Mouse (Mus musculus) adrenal gland, postnatal 10 days (tissue): ENCODE results near the gene Cdca3. TPM values are rescaled to one million over a fixed set of nuclear protein-coding genes. Genes with fewer than 3 reads are reported as not detected.

ENCODE experiments used
- DNase-seq: peaks from one replicate; pipeline ENCODE4 v3.0.0; 2021; ENCODE audit warnings: mixed read lengths
- total RNA-seq, 2 experiments: library from RNA; stranded (reverse); gene quantifications; 2 replicates each; pipeline ENCODE4 v1.2.3; 2021

Gene Cdca3
- total RNA-seq, 2 experiments from 2014 or later, result 26.3 to 28.8 TPM

- no peak for DNase-seq
Observed at GRCm38 (mm10) chr6:124865766-124866362, 36.5 kb downstream of the Cdca3 start.

GRCm38 (mm10) chr6:124866560-124866959 lies 37.2 kb downstream of the Cdca3 start:
- DNase-seq, result no peak

DNA sequence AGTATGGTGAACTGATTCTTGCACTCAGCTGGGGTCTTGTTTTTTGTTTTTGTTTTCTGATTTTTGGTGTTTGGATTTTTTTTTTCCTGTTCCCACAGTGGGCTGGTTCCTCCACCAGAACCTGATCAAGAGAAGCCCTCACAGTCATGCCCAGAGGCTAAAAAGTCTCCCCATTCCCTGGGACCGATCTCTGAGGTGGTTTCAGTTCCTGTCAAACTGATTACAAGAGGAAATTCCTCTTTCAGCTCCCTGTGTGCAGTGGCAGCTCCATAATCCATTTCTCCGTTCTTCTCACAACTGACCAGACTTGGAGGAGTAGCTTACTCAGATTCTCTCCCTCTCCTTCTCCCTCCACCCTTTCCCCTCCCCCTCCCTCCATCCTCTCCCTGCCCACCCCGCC lies 45.0 kb downstream of the Cdca3 start:
- no peak for DNase-seq

DNA sequence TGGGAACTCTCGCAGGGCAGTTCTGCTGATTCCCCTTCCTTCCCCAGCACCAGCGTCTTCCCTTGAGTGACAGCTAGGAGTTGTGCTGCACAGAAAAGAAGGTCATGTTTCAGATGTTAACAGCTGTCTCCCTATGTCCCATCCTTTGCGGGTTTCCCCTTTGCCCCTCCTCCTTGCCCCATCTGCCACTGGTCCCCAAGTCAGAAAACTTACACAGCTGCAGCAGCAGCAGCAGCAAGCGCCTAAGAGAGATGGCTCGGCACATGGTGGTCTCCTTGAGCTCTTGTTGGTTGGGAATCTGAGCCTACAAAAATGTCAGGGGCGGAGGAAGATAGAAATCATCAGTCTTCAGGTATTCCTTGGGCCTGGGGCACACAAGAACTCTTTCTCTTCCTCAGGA lies 50.0 kb downstream of the Cdca3 start:
- no peak for DNase-seq

DNA sequence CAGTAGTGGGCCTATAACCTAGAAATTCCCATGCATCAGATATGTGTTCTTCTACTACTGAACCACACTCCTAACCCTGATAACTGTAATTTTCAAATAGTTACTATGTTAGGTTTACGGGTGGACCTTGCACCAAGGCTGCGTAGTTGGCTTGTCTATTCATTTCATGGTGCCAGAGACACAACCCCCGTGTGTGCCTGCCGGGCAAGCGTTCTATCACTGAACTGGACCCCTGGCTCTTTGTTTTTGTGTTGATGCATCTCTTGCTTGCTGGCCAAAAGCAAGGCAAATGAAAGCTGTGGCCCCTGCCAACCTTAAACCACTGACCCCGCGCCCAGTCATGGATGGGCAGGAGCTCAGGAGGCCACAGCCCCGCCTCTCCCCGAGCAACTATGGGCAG lies 52.5 kb downstream of the Cdca3 start:
- no peak for DNase-seq

Other genes with a start within 250 kb of the Cdca3 start
- gene C1s2, start 193.5 kb upstream of the Cdca3 start, total RNA-seq, result 1 to 10 TPM; 2.5 to 4.2 TPM
- 10 to 100 TPM; 80.8 to 85.7 TPM for gene Lpcat3, start 166.5 kb upstream of the Cdca3 start, total RNA-seq
- gene Emg1, start 117.4 kb upstream of the Cdca3 start, total RNA-seq, result 10 to 100 TPM; 85.5 to 94.1 TPM
- gene Phb2, start 117.2 kb upstream of the Cdca3 start, total RNA-seq, result 100 to 1,000 TPM; 452 to 487 TPM
- gene Ptpn6, start 90.8 kb upstream of the Cdca3 start, total RNA-seq, result 10 to 100 TPM; 13.0 to 13.5 TPM
- 100 to 1,000 TPM; 321 to 324 TPM for gene Grcc10, start 88.2 kb upstream of the Cdca3 start, total RNA-seq
- 1 to 10 TPM in 1 of 2 experiments, not detected in 1; 1.1 TPM for gene Gm45234, start 73.5 kb upstream of the Cdca3 start, total RNA-seq
- 10 to 100 TPM; 64.0 to 71.5 TPM for gene Atn1, start 73.0 kb upstream of the Cdca3 start, total RNA-seq
- gene Eno2, start 59.9 kb upstream of the Cdca3 start, total RNA-seq, result 10 to 100 TPM; 13.0 to 21.0 TPM
- under 1 TPM in 1 of 2 experiments, not detected in 1; 0.72 TPM for gene Lrrc23, start 49.8 kb upstream of the Cdca3 start, total RNA-seq
- gene Spsb2, start 20.9 kb upstream of the Cdca3 start, total RNA-seq, result 10 to 100 TPM; 11.7 to 15.2 TPM
- gene Tpi1, start 15.3 kb upstream of the Cdca3 start, total RNA-seq, result 100 to 1,000 TPM; 504 to 601 TPM
- gene Usp5, start 63 bp upstream of the Cdca3 start, total RNA-seq, result 100 to 1,000 TPM in 1 of 2 experiments, 10 to 100 TPM in 1; 89.2 to 111 TPM
- gene Gnb3, start 10.7 kb downstream of the Cdca3 start, total RNA-seq, result 1 to 10 TPM; 7.5 to 9.7 TPM
- gene P3h3, start 28.2 kb downstream of the Cdca3 start, total RNA-seq, result 10 to 100 TPM; 26.6 to 29.6 TPM
- 1 to 10 TPM; 3.5 to 5.2 TPM for gene Gpr162, start 34.4 kb downstream of the Cdca3 start, total RNA-seq
- gene Cd4, start 58.7 kb downstream of the Cdca3 start, total RNA-seq, result 1 to 10 TPM; 3.8 to 4.0 TPM
- 1 to 10 TPM; 1.4 to 1.8 TPM for gene Lag3, start 82.2 kb downstream of the Cdca3 start, total RNA-seq
- gene Ptms, start 90.6 kb downstream of the Cdca3 start, total RNA-seq, result 100 to 1,000 TPM; 824 to 887 TPM
- 100 to 1,000 TPM; 271 to 288 TPM for gene Mlf2, start 101.8 kb downstream of the Cdca3 start, total RNA-seq
- gene Cops7a, start 136.0 kb downstream of the Cdca3 start, total RNA-seq, result 100 to 1,000 TPM; 122 to 129 TPM
- 1 to 10 TPM; 3.8 to 5.6 TPM for gene Pianp, start 167.1 kb downstream of the Cdca3 start, total RNA-seq
- gene Zfp384, start 179.6 kb downstream of the Cdca3 start, total RNA-seq, result 10 to 100 TPM; 43.3 to 52.6 TPM
- 10 to 100 TPM; 72.5 to 83.1 TPM for gene Ing4, start 210.2 kb downstream of the Cdca3 start, total RNA-seq
- 1 to 10 TPM; 4.6 to 7.5 TPM for gene Acrbp, start 220.1 kb downstream of the Cdca3 start, total RNA-seq
- 1 to 10 TPM in 1 of 2 experiments, under 1 TPM in 1; 0.90 to 1.4 TPM for gene Lpar5, start 238.4 kb downstream of the Cdca3 start, total RNA-seq